12 mouse cellular contexts compared by ENCODE assay signal in genomic region chr7:47061560-47061959, GRCm38 (mm10).
"Had no signal": no experiment of that assay in that cellular context is flagged by ENCODE, and none has a peak within 500 bp of the region (broad histone marks: within the 10 kb centered on the region; RNA-seq: fewer than 3 reads in every experiment).

No protein-coding gene starts in this region.

- H3K27me3 ChIP-seq: midbrain, embryonic 15.5 days; neural tube, embryonic 12.5 days had no signal

- H3K27ac ChIP-seq: layer of hippocampus, adult 2 months; limb, embryonic 10.5 days; midbrain, embryonic 10.5 days; midbrain, embryonic 15.5 days; neural tube, embryonic 12.5 days had no signal

- H3K4me3 ChIP-seq: layer of hippocampus, adult 2 months; limb, embryonic 10.5 days; midbrain, embryonic 10.5 days; midbrain, embryonic 15.5 days; neural tube, embryonic 12.5 days had no signal

- DNase-seq: kidney, adult 18-20 months; kidney, postnatal 10 days; kidney, postnatal 4 days; lung, adult 2 months; lung, postnatal 36 days; thymus, postnatal 4 days had no signal

- H3K9ac ChIP-seq: midbrain, embryonic 15.5 days; neural tube, embryonic 12.5 days had no signal

- H3K4me2 ChIP-seq: midbrain, embryonic 15.5 days; neural tube, embryonic 12.5 days had no signal

- H3K9me3 ChIP-seq: limb, embryonic 10.5 days; midbrain, embryonic 10.5 days; midbrain, embryonic 15.5 days; neural tube, embryonic 12.5 days had no signal

- H3K36me3 ChIP-seq: limb, embryonic 10.5 days; midbrain, embryonic 10.5 days; midbrain, embryonic 15.5 days; neural tube, embryonic 12.5 days had no signal

- ATAC-seq: lung, postnatal 0 days; midbrain, embryonic 15.5 days had no signal

- H3K4me1 ChIP-seq: limb, embryonic 10.5 days; midbrain, embryonic 10.5 days; midbrain, embryonic 15.5 days; neural tube, embryonic 12.5 days had no signal
